Mouse (Mus musculus) macrophage (primary cell): Measurements from ENCODE around the gene Vmn1r75. TPM values are rescaled to one million over a fixed set of nuclear protein-coding genes. Genes with fewer than 3 reads are reported as not detected.

ENCODE experiments used
- H3K27ac ChIP-seq: fragments of 350-480 bp; formaldehyde crosslinking; 2 replicates; pipeline ENCODE4 v1.9.0; 2021
- H3K36me3 ChIP-seq: fragments of 350-480 bp; formaldehyde crosslinking; 2 replicates; pipeline ENCODE4 v1.9.0; 2021; ENCODE audit errors: inconsistent target
- H3K4me3 ChIP-seq: fragments of 350-480 bp; formaldehyde crosslinking; 2 replicates; pipeline ENCODE4 v1.9.0; 2021; ENCODE audit errors: inconsistent target
- H3K79me2 ChIP-seq: fragments of 350-480 bp; formaldehyde crosslinking; 2 replicates; pipeline ENCODE4 v1.9.0; 2021; ENCODE audit errors: inconsistent target
- WGBS: methylation state at CpG from one replicate; pipeline ENCODE4 v1.1.7; 2026; ENCODE audit warnings: inconsistent platforms; ENCODE audit not compliant: missing documents; 5-methylcytosine and 5-hydroxymethylcytosine counted together
- polyA plus RNA-seq: library from polyadenylated mRNA; stranded (reverse); fragments of 250-400 nt; gene quantifications from 3 replicates; pipeline ENCODE4 v1.2.4, GENCODE M21; 2018; ENCODE audit warnings: inconsistent platforms
- total RNA-seq, 78 experiments: library from RNA; depleted of rRNA; stranded (reverse); fragments of 250-400 nt; gene quantifications; 1 replicate in 9 of 78; 2 replicates in 24 of 78; 3 replicates in 43 of 78; 4 replicates in 2 of 78; pipeline ENCODE4 v1.2.4; 2018; ENCODE audit warnings: inconsistent platforms in 56 of 78

The Vmn1r75 gene
- total RNA-seq (2018; cell fraction: chromatin; rRNA removed) = not detected
- not detected for total RNA-seq (2018; cell fraction: cytosol; rRNA removed)
- not detected for total RNA-seq (2018; cell fraction: nucleus; rRNA removed)
- not detected in 3 replicates for polyA plus RNA-seq

GRCm38 (mm10) chr7:11874330-11874729, at the start of gene Vmn1r75:
Vmn1r75 (plus strand) TSS chr7:11874630.
- no peak within 1 kb of the TSS for H3K4me3 ChIP-seq
- no peaks in the 10 kb centered on the region for H3K36me3 ChIP-seq
- H3K27ac ChIP-seq = no peak within 1 kb of the TSS
- no peaks in the 10 kb centered on the region for H3K79me2 ChIP-seq

- H3K36me3 ChIP-seq = no peaks in the 10 kb centered on the region
- H3K4me3 ChIP-seq = no peak within 1 kb of the TSS
- no peak within 1 kb of the TSS for H3K27ac ChIP-seq
- 79% methylated on average over 2 of the region's 2 CpGs for WGBS
- no peaks in the 10 kb centered on the region for H3K79me2 ChIP-seq
Measured at GRCm38 (mm10) chr7:11833680-11834079, 40.8 kb upstream of the Vmn1r75 start, which contains the start of gene Vmn1r74. Vmn1r74 (plus strand) TSS chr7:11833980.

Other genes starting within 250 kb of the Vmn1r75 start
- gene Vmn1r72, start 194.5 kb upstream of the Vmn1r75 start, polyA plus RNA-seq = not detected in 3 replicates
- not detected in 3 replicates for gene Vmn1r73, start 144.4 kb upstream of the Vmn1r75 start, polyA plus RNA-seq
- gene Vmn1r74, start 40.6 kb upstream of the Vmn1r75 start, polyA plus RNA-seq = not detected in 3 replicates
- not detected in 3 replicates for gene Vmn1r76, start 63.6 kb downstream of the Vmn1r75 start, polyA plus RNA-seq
- gene Vmn1r77, start 162.1 kb downstream of the Vmn1r75 start, polyA plus RNA-seq = not detected in 3 replicates